Mouse (Mus musculus) yolk sac, embryonic 10.5 days (tissue): ENCODE measurements around the gene Gas2.
A peak's percentile ranks its signal among the peaks of the same experiment; 100 is the strongest.

Source experiments
- DNase-seq: peaks from one replicate; pipeline ENCODE4 v3.0.0-alpha.2; 2017; ENCODE audit warnings: low spot score

The Gas2 gene

DNA sequence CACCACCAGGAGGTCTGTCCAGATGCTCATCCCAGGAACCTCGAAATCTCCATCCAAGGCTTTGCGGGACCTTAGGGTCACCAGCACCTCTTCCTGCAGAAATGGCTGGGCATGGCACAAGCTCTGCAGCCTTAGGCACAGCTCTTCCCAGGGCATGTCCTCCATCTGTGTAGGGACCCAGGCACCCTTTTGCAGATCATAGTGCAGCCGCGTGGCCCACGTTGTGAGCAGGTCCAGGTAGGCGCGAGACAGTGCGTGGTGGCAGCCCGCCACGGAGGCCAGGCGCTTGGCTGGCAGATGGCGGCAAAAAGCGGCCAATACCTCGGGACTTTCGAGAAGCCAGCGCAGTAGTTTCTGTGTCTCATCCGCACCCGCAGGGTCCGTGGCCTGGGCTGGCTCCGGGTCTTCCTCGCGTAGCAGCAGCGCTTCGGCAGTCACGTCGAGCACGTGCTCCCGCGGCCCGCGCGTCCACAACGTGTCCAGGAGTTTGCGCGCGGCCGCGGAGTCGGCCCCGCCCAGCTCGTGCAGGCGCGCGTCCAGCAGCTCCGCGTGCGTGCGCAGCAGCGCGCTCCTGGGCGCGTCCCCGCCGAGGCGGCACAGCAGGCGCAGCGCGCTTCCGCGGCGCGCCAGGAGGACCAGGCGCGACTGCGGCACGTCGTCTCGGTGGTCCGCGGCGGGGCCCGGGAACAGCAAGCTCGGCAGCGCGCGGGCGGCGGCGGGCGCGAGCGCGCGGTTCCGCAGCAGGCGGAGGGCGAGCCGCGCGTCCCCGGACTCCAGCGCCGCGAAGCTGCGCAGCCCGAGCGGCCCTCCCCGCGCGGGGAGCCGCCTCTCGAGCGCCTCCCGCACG lies at the start of gene Gas2:
TSS of gene Gas2 (plus strand) at position 766 of the 847 bp plus-strand sequence.
- peak; percentile 85 for DNase-seq

DNA sequence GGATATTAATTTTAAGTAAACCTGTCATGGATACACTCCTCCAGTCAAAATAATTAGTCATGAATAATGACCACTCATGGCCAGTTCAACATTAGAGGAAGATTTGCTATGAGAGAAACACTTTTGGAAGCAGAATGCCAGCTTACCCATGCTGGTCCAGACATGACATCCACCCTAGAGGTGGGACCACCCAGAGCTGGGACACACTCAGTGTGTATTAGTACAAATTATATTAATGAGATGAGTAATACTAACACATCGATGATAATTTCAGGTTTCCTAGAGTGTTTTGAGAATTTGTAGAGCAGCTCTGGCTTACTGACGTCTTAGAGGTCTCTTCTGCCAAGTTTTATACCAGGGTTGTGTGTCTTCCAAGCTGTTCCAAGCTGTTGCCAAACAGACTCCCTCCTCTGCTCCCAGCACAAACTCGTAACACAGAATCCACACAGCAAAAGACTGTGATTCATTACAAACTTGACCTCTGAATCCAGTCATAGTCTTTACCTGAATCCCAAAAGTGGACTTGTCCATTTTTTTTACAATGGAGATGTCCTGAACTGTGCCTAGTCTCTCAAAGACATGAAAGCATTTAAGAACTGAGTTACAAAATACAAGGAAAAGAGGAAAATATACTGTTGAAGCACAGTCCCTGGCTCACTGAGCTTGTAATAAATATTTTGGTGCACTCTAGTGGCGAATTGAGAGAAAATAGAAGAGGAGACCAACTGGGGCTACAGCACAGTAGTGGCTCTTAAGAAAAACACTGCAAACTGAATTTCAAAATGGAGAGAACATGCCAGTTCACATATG lies 46.1 kb upstream of the Gas2 start:
- DNase-seq = no peak

DNA sequence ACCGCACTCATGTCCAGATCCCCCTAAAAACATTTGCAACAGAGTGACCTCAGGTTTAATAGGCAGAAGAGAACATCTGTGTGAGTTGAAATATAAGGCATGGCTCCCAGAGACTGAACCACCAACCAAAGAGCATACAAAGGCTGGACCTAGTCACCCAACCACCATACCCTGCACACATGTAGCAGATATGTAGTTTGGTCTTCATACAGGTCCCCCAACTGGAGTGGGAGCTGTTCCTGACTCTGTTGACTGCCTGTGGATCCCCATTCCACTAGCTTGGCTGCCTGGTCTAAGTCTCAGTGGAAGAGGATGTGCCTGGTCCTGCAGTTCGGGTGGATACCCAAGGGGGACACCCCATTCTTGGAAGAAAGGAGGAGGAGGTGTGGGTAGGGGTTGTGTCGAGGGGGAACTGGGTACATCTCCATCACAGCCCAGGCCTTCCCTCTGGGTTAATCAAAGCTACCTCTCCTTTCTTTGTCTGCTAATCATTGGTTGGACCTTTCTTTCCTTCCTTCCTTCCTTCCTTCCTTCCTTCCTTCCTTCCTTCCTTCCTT lies 45.5 kb upstream of the Gas2 start:
- no peak for DNase-seq

DNA sequence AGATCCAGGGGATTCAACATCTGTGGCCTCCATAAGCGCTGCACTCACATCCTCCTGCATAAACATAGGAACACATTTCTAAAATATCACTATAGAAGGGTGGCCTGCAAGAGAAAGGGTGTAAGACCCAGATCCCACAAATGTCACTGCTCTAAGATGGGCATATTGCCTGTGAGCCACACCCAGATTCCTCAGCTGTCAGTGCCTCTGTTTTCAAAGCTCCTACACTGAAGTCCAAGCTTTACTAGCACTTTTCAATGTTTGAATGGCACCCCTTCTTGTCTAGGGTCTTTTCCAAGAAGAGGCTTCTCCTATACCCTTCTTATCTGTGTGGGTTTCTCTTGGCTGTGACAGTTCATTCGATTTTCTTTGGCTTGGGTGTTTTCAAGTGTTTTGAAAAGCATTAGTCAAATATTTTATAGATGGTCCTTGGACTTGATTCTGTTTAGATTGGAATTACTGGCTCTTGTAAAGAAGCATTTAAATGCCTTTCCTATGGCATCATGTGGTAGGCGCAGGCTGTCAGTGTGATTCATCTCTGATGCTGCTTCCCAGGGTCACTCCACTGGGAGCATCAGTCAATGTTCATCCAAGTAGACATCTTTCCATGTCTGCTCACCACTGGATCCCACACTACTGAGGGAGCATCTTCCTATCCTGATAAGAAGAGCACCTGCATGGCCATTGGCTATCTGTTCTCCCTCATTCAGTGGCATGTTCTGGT lies 43.4 kb upstream of the Gas2 start:
- DNase-seq = no peak

DNA sequence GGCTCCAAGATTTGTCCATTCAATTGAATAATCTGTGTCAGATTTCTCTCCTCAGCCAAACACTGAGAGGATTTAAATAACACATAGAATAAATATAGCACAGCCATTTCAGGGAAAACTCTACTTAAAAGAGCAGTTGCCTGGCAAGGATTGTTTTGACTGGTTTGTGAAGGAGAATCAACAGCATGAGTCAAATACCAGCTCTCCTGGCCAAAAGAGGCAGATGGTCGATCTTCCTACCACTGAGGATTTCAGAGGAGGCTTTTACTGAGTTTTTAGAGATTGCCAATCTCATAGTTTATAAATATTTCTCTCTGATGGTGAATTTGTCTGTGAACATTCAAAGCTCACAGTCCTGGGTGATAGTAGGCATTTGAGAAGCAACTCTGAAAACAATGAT lies 41.9 kb upstream of the Gas2 start:
- no peak for DNase-seq

DNA sequence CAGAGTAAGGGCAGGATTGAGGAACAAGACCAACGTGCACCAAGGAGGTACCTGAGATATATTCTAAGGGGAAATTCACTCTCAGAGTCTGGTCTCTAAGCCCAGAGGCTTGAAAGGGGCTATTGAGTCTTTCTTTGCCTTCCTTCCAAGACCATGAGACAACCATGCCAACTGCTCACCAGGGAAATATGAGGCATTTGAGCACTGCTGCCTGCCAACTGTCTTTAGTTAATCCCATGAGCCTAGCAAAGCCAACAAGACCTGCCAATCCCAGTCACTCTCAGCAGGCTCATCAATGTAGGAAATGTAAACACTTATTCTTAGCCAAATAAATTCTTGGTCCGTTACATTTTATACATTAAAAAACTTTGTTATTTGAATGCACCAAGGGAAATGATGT lies 40.3 kb upstream of the Gas2 start:
- DNase-seq = no peak

DNA sequence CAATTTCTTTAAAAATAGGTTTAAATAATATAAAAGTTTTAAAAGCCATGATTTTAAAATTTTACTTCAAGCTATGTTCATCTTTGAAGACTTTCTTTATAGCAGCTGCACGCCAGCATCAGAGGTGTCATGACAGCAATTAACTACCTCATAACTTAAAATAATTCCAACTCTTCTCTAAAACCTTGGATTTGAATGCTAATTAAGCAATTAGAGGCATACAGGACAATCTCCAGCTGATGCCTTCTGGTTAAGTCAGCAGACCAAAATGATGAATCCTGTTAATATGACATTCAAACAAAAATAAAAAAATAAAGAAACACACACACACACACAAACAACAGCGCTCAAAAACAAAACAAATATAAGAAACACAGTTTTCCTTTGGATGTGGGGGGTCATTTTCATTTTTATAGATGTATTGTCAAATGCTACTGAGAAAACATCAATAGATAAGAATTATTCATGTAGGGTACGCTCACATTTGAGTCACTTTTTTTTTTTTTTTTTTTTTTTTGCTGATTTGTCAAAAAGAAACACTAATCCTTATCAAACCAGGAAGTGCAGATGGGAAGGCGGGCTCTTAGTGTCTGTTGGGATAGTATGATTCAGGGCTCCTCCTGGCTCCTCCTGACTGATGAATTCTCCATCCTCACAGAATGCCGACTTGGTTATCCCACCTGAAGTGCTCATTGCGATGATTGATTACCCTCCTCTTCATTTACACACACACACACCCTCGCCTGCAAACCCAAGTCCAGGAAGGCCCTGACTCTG lies 38.1 kb upstream of the Gas2 start:
- no peak for DNase-seq

DNA sequence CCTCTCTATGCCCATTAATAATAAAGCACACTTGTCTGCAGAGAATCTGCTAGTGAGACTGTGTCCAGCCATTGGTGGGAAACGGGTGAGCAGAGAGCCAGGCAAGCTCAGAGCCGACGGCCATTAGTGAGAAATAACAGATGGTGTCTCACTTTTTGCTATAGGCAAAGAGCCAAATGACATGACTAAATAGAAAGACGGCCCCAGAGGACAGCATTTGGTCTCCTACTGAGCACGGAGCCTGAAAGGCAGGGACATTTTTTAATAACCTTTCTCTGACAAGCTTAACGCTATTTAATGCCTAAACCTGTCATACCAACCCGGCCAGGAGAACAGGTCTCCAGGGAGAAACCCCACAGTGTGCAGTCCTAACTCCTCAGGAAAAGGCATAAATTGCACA lies 29.9 kb upstream of the Gas2 start:
- no peak for DNase-seq

DNA sequence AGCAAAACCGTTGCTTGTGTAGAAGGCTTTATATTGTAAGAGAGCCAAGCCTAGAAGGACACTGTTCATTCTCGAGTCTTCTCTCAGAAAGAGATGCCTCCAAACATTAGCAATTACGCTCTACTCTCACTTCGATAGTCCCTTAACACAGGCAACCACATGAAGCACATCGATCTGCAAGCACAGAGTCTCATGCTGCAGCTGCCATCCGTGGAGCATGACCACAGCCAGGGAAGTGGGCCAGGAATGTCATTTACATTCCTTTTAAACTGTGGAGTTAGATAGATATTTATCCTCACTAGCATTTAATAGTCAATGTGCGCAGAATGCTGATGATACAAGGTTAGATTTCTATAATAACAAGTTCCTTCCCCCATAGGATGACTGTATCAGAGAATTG lies 21.3 kb upstream of the Gas2 start:
- DNase-seq = no peak

DNA sequence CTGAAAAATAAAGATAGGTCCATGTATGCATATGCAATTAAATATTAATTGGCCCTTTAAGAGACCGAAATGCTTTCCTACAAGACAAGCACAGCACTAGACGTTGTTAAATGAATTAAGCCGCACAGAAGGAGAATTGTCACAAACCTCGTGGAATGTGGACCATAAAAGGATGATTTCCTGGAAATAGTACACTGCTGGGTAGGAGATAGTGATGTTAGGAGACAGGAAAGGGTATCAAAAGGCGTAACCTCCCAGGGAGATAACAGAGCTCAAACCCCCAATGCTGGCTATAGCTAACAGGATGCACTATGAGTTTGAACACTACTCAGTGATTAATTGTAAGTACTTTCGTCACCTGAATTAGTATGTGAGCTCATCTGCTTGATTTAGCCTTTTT lies 10.9 kb upstream of the Gas2 start:
- DNase-seq = no peak

DNA sequence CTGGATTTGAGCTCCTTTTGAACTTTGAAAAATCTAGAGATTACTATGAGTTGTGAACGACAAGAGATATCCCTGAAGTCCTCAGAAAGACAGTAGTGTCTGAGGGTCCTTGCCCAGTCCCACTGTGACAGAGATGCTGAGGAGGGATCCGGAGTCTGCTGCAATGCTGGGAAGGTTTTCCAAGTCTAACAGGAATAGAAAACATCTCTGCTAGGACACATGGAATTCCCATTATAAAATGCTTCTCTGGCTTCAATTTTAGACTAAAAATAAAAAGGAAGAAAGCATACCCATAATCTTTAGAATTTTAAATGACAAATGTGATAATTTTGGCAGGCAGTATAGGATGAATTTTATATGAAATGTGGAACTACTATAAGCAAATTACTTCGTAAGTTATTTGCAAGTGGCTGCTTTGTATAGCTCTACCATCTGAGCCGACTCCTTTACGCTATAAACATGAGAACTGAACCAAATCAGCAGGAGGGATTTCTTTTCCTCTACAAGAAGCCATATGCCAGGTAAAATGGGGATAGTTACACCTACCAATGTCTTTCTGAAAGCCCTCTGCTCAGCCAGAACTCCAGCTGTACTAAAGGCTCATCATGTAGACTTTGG lies 9.8 kb upstream of the Gas2 start:
- no peak for DNase-seq

DNA sequence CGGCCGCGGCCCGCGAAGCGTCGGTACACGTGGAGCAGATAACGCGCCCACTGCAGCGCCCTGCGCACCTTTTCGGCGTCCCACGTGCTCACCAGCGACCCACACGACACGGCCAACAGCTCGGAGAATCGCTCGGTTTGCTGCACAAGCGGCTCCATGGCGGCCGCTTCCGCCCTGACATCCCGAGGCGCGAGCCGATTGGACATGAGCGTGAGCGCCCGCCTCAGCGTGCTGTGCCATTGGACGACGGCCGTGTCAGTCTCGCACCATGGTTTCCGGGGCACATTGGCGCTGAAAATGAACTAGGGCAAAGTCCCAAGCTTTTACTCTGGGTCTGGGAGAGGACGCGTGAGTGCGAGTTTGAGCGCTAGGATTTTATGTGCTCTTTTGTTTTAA lies 280 bp downstream of the Gas2 start, which contains the start of gene Fancf:
TSS of gene Fancf (minus strand) at position 171 of the 396 bp plus-strand sequence.
- DNase-seq = peak; percentile 96

DNA sequence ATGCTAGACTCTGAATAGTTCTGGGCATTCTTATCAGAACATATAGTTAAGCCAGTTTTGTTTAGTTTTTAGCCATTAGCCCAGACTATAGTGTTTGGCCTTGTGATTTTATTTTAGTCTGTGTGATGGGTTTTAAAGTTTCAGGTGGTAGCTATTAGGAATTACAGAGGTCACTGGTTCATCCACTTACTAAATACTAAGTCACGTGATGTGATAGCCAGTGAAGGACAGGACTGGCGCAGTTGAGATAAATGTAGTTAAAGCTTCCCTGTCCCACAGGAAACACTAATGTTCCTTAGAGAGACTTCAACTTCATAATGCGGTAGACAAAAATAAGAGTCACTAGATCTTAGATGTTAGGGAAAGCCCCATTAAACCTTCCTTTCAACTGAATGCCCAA lies 1.0 kb downstream of the Gas2 start:
- peak; percentile 16 for DNase-seq

DNA sequence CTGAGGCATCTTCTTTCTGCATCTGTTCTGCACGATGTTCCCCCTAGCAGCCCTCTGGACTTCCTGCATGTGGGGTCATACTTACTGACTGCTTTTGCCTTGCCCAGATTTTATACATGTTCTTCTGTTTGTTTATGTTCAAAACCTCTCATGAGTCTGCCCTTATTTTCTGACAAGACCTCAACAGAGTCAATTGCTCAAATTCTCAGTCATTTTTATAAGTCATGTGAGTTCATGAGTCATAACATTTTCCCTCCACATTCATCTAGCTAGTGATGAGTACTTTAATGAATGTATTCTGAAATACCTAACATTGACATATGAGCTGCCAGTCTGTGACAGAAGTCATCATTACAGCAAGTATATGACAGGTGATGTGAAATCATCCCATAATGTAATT lies 3.5 kb downstream of the Gas2 start:
- DNase-seq = no peak

DNA sequence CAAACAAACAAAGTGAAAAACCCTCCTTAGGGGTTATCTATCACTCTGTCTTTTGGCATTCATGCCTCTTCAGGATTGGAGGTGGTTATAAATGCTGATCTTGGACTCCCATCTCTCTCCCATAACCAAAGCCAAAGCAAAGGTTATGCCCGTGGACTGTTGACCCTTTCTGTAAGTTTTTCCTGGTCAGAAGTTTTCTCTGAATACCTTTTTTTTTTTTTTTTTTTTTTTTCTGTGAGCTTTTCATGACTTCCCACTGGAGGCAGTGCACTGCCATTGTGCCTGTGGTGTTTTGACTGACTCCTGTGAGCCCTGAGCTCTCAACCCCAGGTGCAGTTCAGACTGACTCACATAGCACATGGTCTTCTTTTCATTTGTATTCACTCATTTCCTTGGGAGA lies 6.2 kb downstream of the Gas2 start:
- no peak for DNase-seq

DNA sequence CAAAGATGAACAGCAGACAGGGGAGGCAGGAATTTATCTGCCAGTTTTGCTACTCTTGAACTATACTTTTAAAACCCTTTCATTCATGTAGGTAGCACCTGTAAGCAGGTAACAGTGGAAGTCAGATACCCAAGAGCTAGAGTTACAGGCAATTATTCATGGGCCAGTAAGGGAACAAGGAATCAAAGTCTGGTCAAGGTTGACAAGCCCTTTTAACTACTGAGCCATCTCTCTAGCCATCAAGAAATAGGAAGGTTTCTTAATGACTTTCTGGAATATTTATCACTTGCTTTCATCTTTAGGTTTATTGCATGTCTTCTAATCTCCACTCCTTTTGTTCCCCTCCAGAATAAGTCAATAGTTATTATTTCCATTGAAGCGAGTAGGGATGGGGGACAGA lies 10.2 kb downstream of the Gas2 start:
- DNase-seq = no peak

DNA sequence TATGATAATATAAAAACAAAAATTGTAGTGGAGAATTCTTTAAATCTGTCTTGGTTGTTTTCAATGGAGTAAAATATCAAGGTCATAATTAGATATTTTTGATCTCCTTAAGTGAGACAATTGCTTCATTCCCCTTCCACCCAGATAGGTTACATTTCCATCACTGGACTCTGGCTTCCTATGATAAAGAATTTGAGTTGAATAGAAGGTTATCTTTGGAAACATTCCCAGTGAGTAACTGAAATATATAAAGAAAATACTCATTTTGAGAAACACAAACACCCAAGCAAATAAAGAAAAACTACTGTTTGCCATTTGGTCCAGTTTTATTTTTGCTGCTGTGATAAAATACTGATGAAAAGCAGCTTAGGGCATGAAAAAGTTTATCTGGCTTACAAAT lies 10.8 kb downstream of the Gas2 start:
- DNase-seq = no peak

DNA sequence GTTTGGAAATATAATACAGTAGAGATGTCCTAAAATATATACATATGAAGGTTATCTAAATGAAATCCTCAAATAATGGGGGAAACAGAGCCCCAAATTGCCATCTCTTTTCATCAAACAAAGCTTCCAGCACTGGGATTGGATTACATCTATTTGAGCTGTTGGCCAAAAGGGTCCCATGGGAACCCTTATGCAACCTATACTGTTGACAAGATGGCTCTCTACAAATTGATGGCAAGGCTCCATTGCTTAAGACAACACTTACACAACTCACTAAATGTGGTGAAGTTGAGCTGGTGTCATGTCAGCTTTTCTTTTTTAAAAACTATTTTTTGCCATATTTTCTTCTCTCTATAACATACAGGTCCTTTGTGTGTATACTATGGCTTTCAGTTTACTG lies 14.5 kb downstream of the Gas2 start:
- no peak for DNase-seq

DNA sequence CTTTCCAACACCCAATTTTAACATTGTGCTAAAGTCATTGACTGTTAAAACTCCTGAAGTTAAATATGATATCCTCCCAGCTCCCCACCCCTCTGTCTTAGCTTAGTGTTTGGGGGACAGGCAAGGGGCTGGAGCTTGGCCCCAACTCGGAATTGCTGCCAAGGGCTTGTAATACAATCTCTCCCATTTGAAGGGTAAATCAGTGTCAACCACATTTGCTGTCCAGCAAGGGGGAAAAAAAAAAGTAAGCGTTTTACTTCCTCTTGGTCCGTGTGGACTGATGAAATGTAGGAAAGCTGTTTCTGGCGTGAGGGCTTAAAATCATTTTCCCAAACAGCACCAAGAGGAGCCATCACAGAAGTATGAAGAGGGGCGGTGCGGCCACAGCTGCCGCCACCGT lies 16.9 kb downstream of the Gas2 start:
- no peak for DNase-seq

DNA sequence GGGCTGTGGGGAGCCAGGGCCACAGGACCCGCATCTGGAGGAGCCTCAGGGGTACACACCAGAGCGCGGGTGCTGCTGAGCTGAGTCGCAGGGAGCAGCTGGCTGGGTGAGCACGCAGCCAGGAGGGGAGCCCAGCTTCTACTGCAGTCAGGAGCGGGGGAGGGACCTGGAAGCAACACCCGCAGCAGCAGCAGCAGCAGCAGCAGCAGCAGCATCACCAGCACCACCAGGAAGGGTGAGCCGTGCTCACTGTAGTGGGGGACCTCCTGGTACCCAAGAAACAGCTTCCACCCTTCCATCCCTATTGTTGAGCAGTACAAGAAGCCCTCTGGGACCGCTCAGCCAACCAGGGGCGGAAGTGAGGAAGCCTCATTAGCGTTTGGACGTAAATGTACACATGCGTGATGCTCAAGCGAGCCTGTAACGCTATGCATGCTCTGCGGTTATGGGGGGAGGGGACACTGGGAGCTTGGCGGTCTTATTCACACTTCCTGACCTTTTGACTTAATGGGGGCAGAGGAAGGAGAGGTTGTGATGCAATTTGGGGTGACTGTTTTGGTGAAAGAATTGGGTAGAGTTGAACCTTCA lies 17.4 kb downstream of the Gas2 start:
- DNase-seq = peak; percentile 26

DNA sequence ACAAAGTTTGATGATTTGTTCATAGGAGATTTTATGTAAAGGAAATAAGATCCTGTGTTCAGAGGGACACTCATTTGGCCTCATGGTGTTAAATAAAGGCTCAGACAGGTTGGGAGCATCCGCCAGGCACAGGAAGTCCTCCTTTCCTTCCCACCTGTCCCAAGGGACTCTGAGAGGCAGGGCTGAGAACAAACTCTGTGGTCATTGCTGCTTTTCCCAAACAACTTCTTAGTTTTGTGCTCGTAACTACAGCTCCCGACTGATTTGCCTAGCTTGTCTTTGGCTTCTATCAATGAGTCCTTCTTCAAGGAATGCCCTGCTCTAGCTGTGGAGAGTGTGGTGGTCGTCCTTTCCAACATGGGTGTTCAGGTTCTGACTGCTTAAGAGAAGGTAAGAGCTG lies 18.3 kb downstream of the Gas2 start:
- no peak for DNase-seq
